ENCODE assay signal across 7 mouse cellular contexts in the genomic region with DNA sequence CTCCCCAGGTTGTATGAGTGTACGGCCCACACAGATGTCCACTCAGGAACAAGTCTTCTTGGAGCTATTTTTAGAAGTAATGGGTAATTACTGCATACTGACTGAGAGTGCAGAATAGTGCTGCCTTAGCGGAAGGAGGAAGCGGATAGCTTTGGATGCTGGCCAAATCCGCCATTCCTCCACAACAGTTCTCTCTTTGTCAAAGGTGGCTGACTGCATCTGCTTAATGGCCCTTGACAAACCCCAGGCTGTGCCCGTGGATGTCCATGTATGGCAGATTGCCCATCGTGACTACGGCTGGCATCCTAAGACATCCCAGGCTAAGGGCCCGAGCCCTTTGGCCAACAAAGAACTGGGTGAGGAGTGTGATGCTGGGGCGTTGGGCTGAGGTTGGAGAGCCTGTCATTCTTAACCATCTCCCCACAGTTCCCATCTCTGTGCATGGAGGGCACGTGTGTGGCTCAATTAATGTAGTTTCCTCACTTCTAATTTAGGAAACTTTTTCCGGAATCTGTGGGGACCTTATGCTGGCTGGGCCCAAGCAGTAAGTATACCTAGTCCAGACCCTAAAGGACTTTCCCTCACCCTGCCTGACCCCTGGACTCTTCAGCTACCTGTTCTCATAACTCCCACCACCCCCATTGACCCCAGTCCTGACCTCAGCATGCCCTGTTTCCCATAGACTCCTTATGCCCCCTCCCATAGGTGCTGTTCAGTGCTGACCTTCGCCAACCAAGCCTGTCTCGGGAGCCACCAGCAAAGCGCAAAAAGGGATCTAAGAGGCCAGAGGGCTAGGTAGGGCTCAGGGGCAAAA. TPM values are rescaled to one million over a fixed set of nuclear protein-coding genes. Genes with fewer than 3 reads are reported as not detected.
A peak's percentile ranks its signal among the peaks of the same experiment; 100 is the strongest.
DNase-seq lines count a peak whose midpoint lies in the region; ATAC-seq and TF ChIP-seq lines count a peak whose summit lies in the region.

No protein-coding gene starts in this region.

- H3K4me2 ChIP-seq in intestine, postnatal 0 days (replicated peaks; ENCODE audit: low read depth), result peak overlapping the region; percentile 21; the same call in 1 of the 2 replicates
- H3K4me2 ChIP-seq in limb, embryonic 13.5 days (replicated peaks), result no peak overlapping the region

- DNase-seq in retina, postnatal 1 day, result peak; percentile 93
- no peak for DNase-seq in retina, embryonic 14.5 days (ENCODE audit: low spot score)
- DNase-seq in frontal cortex, postnatal 10 days (ENCODE audit: low spot score in 2 of 2), result peak; percentile 64 to 68
- DNase-seq in right cerebral cortex, adult 18-20 months, result peak; percentile 67

- TF ChIP-seq CTCF in intestine, postnatal 0 days (IDR thresholded peaks at IDR 0.05; ENCODE audit: low read depth), result no peak

- H3K9ac ChIP-seq in intestine, postnatal 0 days (ENCODE audit: low read depth, low read length), result no peak overlapping the region
- H3K9ac ChIP-seq in limb, embryonic 13.5 days, result no peak overlapping the region

- no peaks in the 10 kb centered on the region for H3K4me1 ChIP-seq in intestine, postnatal 0 days (replicated peaks; ENCODE audit: control insufficient read depth, insufficient read depth, low read length)
- peaks cover 9% of the 10 kb centered on the region; the same call in 1 of the 2 replicates for H3K4me1 ChIP-seq in limb, embryonic 13.5 days

- WGBS in intestine, postnatal 0 days, result 41% methylated on average over 14 of the region's 14 CpGs
- 77% methylated on average over 14 of the region's 14 CpGs for WGBS in limb, embryonic 13.5 days

- no peaks in the 10 kb centered on the region for H3K9me3 ChIP-seq in intestine, postnatal 0 days (ENCODE audit: control insufficient read depth)
- H3K9me3 ChIP-seq in limb, embryonic 13.5 days, result no peaks in the 10 kb centered on the region

- no peak overlapping the region for H3K4me3 ChIP-seq in intestine, postnatal 0 days (ENCODE audit: low read depth, low read length)
- H3K4me3 ChIP-seq in limb, embryonic 13.5 days, result no peak overlapping the region

- ATAC-seq in intestine, postnatal 0 days, result peak; percentile 82
- ATAC-seq in limb, embryonic 13.5 days (ENCODE audit: low FRiP score, low read depth), result peak; percentile 21; the same call in 1 of the 2 replicates
- no peak for ATAC-seq in megakaryocyte-erythroid progenitor cell, adult 5-6 weeks (replicated peaks; ENCODE audit: low FRiP score, low TSS enrichment, poor library complexity, severe bottlenecking)

- peaks cover 55% of the 10 kb centered on the region for H3K36me3 ChIP-seq in intestine, postnatal 0 days (ENCODE audit: control insufficient read depth, insufficient read depth)
- H3K36me3 ChIP-seq in limb, embryonic 13.5 days, result peaks cover 84% of the 10 kb centered on the region

- H3K27ac ChIP-seq in intestine, postnatal 0 days (ENCODE audit: low read depth, low read length), result peak overlapping the region; percentile 51
- H3K27ac ChIP-seq in limb, embryonic 13.5 days, result peak overlapping the region; percentile 58; the same call in 1 of the 2 replicates

- no peaks in the 10 kb centered on the region for H3K27me3 ChIP-seq in intestine, postnatal 0 days (replicated peaks; ENCODE audit: control insufficient read depth, insufficient read depth, low read length)
- H3K27me3 ChIP-seq in limb, embryonic 13.5 days, result no peaks in the 10 kb centered on the region

RNA-seq across cellular contexts. Expression of a gene that starts 6.6 kb away (rescaled TPM):
- polyA plus RNA-seq in intestine, postnatal 0 days (2015; fragmentation: Nextera tagmentation; extraction: Ambion mirVana), result 8.0 and 9.7 TPM in 2 replicates
- polyA plus RNA-seq in limb, embryonic 13.5 days (2015; fragmentation: Nextera tagmentation; extraction: Ambion mirVana), result 14.7 and 15.7 TPM in 2 replicates
- 9.9 and 23.7 TPM in 2 replicates for total RNA-seq in megakaryocyte-erythroid progenitor cell, adult 5-6 weeks (2014; fragmentation: Nextera tagmentation)
- total RNA-seq in megakaryocyte-erythroid progenitor cell, adult 5-6 weeks (2017), result 3.8 and 9.4 TPM in 2 replicates

RNA-seq across cellular contexts. Expression of a gene that starts 10.4 kb away (rescaled TPM):
- 35.9 and 37.0 TPM in 2 replicates for polyA plus RNA-seq in intestine, postnatal 0 days (2015; fragmentation: Nextera tagmentation; extraction: Ambion mirVana)
- 97.9 and 100 TPM in 2 replicates for polyA plus RNA-seq in limb, embryonic 13.5 days (2015; fragmentation: Nextera tagmentation; extraction: Ambion mirVana)
- 1.2 and 2.2 TPM in 2 replicates for total RNA-seq in megakaryocyte-erythroid progenitor cell, adult 5-6 weeks (2014; fragmentation: Nextera tagmentation)
- 2.9 and 17.8 TPM in 2 replicates for total RNA-seq in megakaryocyte-erythroid progenitor cell, adult 5-6 weeks (2017)

RNA-seq across cellular contexts. Expression of a gene that starts 26.4 kb away (rescaled TPM):
- polyA plus RNA-seq in intestine, postnatal 0 days (2015; fragmentation: Nextera tagmentation; extraction: Ambion mirVana), result 7.3 and 8.3 TPM in 2 replicates
- 19.2 and 19.3 TPM in 2 replicates for polyA plus RNA-seq in limb, embryonic 13.5 days (2015; fragmentation: Nextera tagmentation; extraction: Ambion mirVana)
- 45.0 and 53.5 TPM in 2 replicates for total RNA-seq in megakaryocyte-erythroid progenitor cell, adult 5-6 weeks (2014; fragmentation: Nextera tagmentation)
- total RNA-seq in megakaryocyte-erythroid progenitor cell, adult 5-6 weeks (2017), result 20.3 and 22.0 TPM in 2 replicates

RNA-seq across cellular contexts. Expression of a gene that starts 44.3 kb away (rescaled TPM):
- polyA plus RNA-seq in intestine, postnatal 0 days (2015; fragmentation: Nextera tagmentation; extraction: Ambion mirVana), result 19.7 and 23.5 TPM in 2 replicates
- 44.8 and 46.8 TPM in 2 replicates for polyA plus RNA-seq in limb, embryonic 13.5 days (2015; fragmentation: Nextera tagmentation; extraction: Ambion mirVana)
- total RNA-seq in megakaryocyte-erythroid progenitor cell, adult 5-6 weeks (2014; fragmentation: Nextera tagmentation), result 23.5 and 40.8 TPM in 2 replicates
- total RNA-seq in megakaryocyte-erythroid progenitor cell, adult 5-6 weeks (2017), result 19.8 and 20.3 TPM in 2 replicates

RNA-seq across cellular contexts. Expression of a gene that starts 44.6 kb away (rescaled TPM):
- 409 and 418 TPM in 2 replicates for polyA plus RNA-seq in intestine, postnatal 0 days (2015; fragmentation: Nextera tagmentation; extraction: Ambion mirVana)
- polyA plus RNA-seq in limb, embryonic 13.5 days (2015; fragmentation: Nextera tagmentation; extraction: Ambion mirVana), result 384 and 391 TPM in 2 replicates
- 128 and 162 TPM in 2 replicates for total RNA-seq in megakaryocyte-erythroid progenitor cell, adult 5-6 weeks (2014; fragmentation: Nextera tagmentation)
- 137 and 152 TPM in 2 replicates for total RNA-seq in megakaryocyte-erythroid progenitor cell, adult 5-6 weeks (2017)
